Mouse (Mus musculus) megakaryocyte, embryonic 14.5 days (primary cell): ENCODE results near the gene Stox2.

Experiments
- FLI1 ChIP-seq: IDR thresholded peaks from 2 replicates; pipeline ENCODE4 v1.6.1; 2012; ENCODE audit warnings: low read length, inconsistent platforms, mixed read lengths
- GATA1 ChIP-seq: IDR thresholded peaks from 3 replicates; pipeline ENCODE4 v1.6.1; 2012; ENCODE audit warnings: mixed read lengths, low read length, inconsistent platforms, borderline replicate concordance

- no peak for TF ChIP-seq GATA1
- TF ChIP-seq FLI1, result no peak
These were observed 166.3 kb downstream of the Stox2 start for GRCm38 (mm10) chr8:47279898-47280297.
